Mouse (Mus musculus) C2C12 (cell line): ENCODE results near the gene Tpk1.

ENCODE experiments used
- CTCF ChIP-seq: IDR thresholded peaks from one replicate; pipeline ENCODE4 v1.5.1; 2011; ENCODE audit not compliant: control insufficient read depth, insufficient read depth, insufficient read length
- FOSL1 ChIP-seq: IDR thresholded peaks from one replicate; pipeline ENCODE4 v1.8.0; 2011; ENCODE audit warnings: mild to moderate bottlenecking, low read length; ENCODE audit not compliant: poor library complexity, insufficient read depth, severe bottlenecking
- MAX ChIP-seq: IDR thresholded peaks from one replicate; pipeline ENCODE4 v1.6.1; 2011; ENCODE audit warnings: mild to moderate bottlenecking, control low read depth
- MYOG ChIP-seq: IDR thresholded peaks from one replicate; pipeline ENCODE4 v1.6.1; 2011; ENCODE audit not compliant: control insufficient read depth, insufficient read length; ENCODE audit errors: extremely low read depth
- USF1 ChIP-seq: IDR thresholded peaks from one replicate; pipeline ENCODE4 v1.6.1; 2011; ENCODE audit warnings: low read depth, mild to moderate bottlenecking, control low read depth, moderate library complexity

GRCm38 (mm10) chr6:43342386-43342785, 323.7 kb downstream of the Tpk1 start:
- TF ChIP-seq MAX (no peak), CTCF (no peak), MYOG (no peak), USF1 (no peak), FOSL1 (no peak)
